Mouse (Mus musculus): ENCODE data around the gene Hba-x. TPM values are rescaled to one million over a fixed set of nuclear protein-coding genes. Genes with fewer than 3 reads are reported as not detected.

Hba-x gene
- polyA plus RNA-seq, 1 experiment, result not detected

GRCm38 (mm10) chr11:32232848-32233247 lies 43.4 kb upstream of the Hba-x start:
- Histone ChIP-seq H3K4me3 (ENCODE audit: low read depth, low read length) (no peak overlapping the region), H3K36me3 (ENCODE audit: control insufficient read depth, insufficient read depth, low read length, poor library complexity, severe bottlenecking) (peaks cover 12% of the 10 kb centered on the region), H3K9me3 (replicated peaks; ENCODE audit: control insufficient read depth, insufficient read depth, low read length, poor library complexity, severe bottlenecking) (no peaks in the 10 kb centered on the region), H3K27ac (ENCODE audit: insufficient read depth, low read length) (no peak overlapping the region), H3K9ac (ENCODE audit: low read depth, poor library complexity, severe bottlenecking) (no peak overlapping the region), H3K4me1 (ENCODE audit: control insufficient read depth, insufficient read depth, low read length) (no peaks in the 10 kb centered on the region), H3K27me3 (ENCODE audit: control insufficient read depth, insufficient read depth, low read length, poor library complexity, severe bottlenecking) (no peaks in the 10 kb centered on the region)
- TF ChIP-seq POLR2A (IDR thresholded peaks at IDR 0.05; ENCODE audit: insufficient read depth, low read length) (no peak), EP300 (IDR thresholded peaks at IDR 0.05; ENCODE audit: insufficient read depth, low read depth, low read length) (no peak), CTCF (IDR thresholded peaks at IDR 0.05; ENCODE audit: low read depth, low read length) (no peak)

GRCm38 (mm10) chr11:32233895-32234294 lies 42.3 kb upstream of the Hba-x start:
- no peak overlapping the region for H3K27ac ChIP-seq (ENCODE audit: insufficient read depth, low read length)
- no peaks in the 10 kb centered on the region for H3K27me3 ChIP-seq (ENCODE audit: control insufficient read depth, insufficient read depth, low read length, poor library complexity, severe bottlenecking)
- no peaks in the 10 kb centered on the region for H3K4me1 ChIP-seq (ENCODE audit: control insufficient read depth, insufficient read depth, low read length)
- H3K9me3 ChIP-seq (replicated peaks; ENCODE audit: control insufficient read depth, insufficient read depth, low read length, poor library complexity, severe bottlenecking), result no peaks in the 10 kb centered on the region
- TF ChIP-seq CTCF (IDR thresholded peaks at IDR 0.05; ENCODE audit: low read depth, low read length) (no peak), EP300 (IDR thresholded peaks at IDR 0.05; ENCODE audit: insufficient read depth, low read depth, low read length) (no peak), POLR2A (IDR thresholded peaks at IDR 0.05; ENCODE audit: insufficient read depth, low read length) (no peak)
- H3K9ac ChIP-seq (ENCODE audit: low read depth, poor library complexity, severe bottlenecking), result no peak overlapping the region
- no peak overlapping the region for H3K4me3 ChIP-seq (ENCODE audit: low read depth, low read length)
- peaks cover 12% of the 10 kb centered on the region for H3K36me3 ChIP-seq (ENCODE audit: control insufficient read depth, insufficient read depth, low read length, poor library complexity, severe bottlenecking)

GRCm38 (mm10) chr11:32234816-32235485 lies 41.2 kb upstream of the Hba-x start:
- Histone ChIP-seq H3K27ac (ENCODE audit: insufficient read depth, low read length) (no peak overlapping the region), H3K9ac (ENCODE audit: low read depth, poor library complexity, severe bottlenecking) (no peak overlapping the region), H3K4me1 (ENCODE audit: control insufficient read depth, insufficient read depth, low read length) (no peaks in the 10 kb centered on the region), H3K36me3 (ENCODE audit: control insufficient read depth, insufficient read depth, low read length, poor library complexity, severe bottlenecking) (peaks cover 11% of the 10 kb centered on the region; the same call in 1 of the 2 replicates), H3K9me3 (replicated peaks; ENCODE audit: control insufficient read depth, insufficient read depth, low read length, poor library complexity, severe bottlenecking) (no peaks in the 10 kb centered on the region), H3K27me3 (ENCODE audit: control insufficient read depth, insufficient read depth, low read length, poor library complexity, severe bottlenecking) (no peaks in the 10 kb centered on the region), H3K4me3 (ENCODE audit: low read depth, low read length) (no peak overlapping the region)
- no peak for TF ChIP-seq POLR2A (IDR thresholded peaks at IDR 0.05; ENCODE audit: insufficient read depth, low read length)
- no peak for TF ChIP-seq EP300 (IDR thresholded peaks at IDR 0.05; ENCODE audit: insufficient read depth, low read depth, low read length)
- no peak for TF ChIP-seq CTCF (IDR thresholded peaks at IDR 0.05; ENCODE audit: low read depth, low read length)

GRCm38 (mm10) chr11:32235646-32236045 lies 40.6 kb upstream of the Hba-x start:
- Histone ChIP-seq H3K9ac (ENCODE audit: low read depth, poor library complexity, severe bottlenecking) (no peak overlapping the region), H3K9me3 (replicated peaks; ENCODE audit: control insufficient read depth, insufficient read depth, low read length, poor library complexity, severe bottlenecking) (no peaks in the 10 kb centered on the region), H3K27me3 (ENCODE audit: control insufficient read depth, insufficient read depth, low read length, poor library complexity, severe bottlenecking) (no peaks in the 10 kb centered on the region), H3K36me3 (ENCODE audit: control insufficient read depth, insufficient read depth, low read length, poor library complexity, severe bottlenecking) (peaks cover 9% of the 10 kb centered on the region; the same call in 1 of the 2 replicates), H3K27ac (ENCODE audit: insufficient read depth, low read length) (no peak overlapping the region), H3K4me1 (ENCODE audit: control insufficient read depth, insufficient read depth, low read length) (no peaks in the 10 kb centered on the region), H3K4me3 (ENCODE audit: low read depth, low read length) (no peak overlapping the region)
- no peak for TF ChIP-seq EP300 (IDR thresholded peaks at IDR 0.05; ENCODE audit: insufficient read depth, low read depth, low read length)
- no peak for TF ChIP-seq POLR2A (IDR thresholded peaks at IDR 0.05; ENCODE audit: insufficient read depth, low read length)
- TF ChIP-seq CTCF (IDR thresholded peaks at IDR 0.05; ENCODE audit: low read depth, low read length), result no peak

GRCm38 (mm10) chr11:32236132-32236531 lies 40.1 kb upstream of the Hba-x start:
- Histone ChIP-seq H3K36me3 (ENCODE audit: control insufficient read depth, insufficient read depth, low read length, poor library complexity, severe bottlenecking) (peaks cover 9% of the 10 kb centered on the region; the same call in 1 of the 2 replicates), H3K9me3 (replicated peaks; ENCODE audit: control insufficient read depth, insufficient read depth, low read length, poor library complexity, severe bottlenecking) (no peaks in the 10 kb centered on the region), H3K9ac (ENCODE audit: low read depth, poor library complexity, severe bottlenecking) (no peak overlapping the region), H3K4me1 (ENCODE audit: control insufficient read depth, insufficient read depth, low read length) (no peaks in the 10 kb centered on the region), H3K27me3 (ENCODE audit: control insufficient read depth, insufficient read depth, low read length, poor library complexity, severe bottlenecking) (no peaks in the 10 kb centered on the region), H3K27ac (ENCODE audit: insufficient read depth, low read length) (no peak overlapping the region), H3K4me3 (ENCODE audit: low read depth, low read length) (no peak overlapping the region)
- no peak for TF ChIP-seq EP300 (IDR thresholded peaks at IDR 0.05; ENCODE audit: insufficient read depth, low read depth, low read length)
- TF ChIP-seq CTCF (IDR thresholded peaks at IDR 0.05; ENCODE audit: low read depth, low read length), result no peak
- no peak for TF ChIP-seq POLR2A (IDR thresholded peaks at IDR 0.05; ENCODE audit: insufficient read depth, low read length)

GRCm38 (mm10) chr11:32236712-32237410 lies 39.3 kb upstream of the Hba-x start:
- Histone ChIP-seq H3K9me3 (replicated peaks; ENCODE audit: control insufficient read depth, insufficient read depth, low read length, poor library complexity, severe bottlenecking) (no peaks in the 10 kb centered on the region), H3K27me3 (ENCODE audit: control insufficient read depth, insufficient read depth, low read length, poor library complexity, severe bottlenecking) (no peaks in the 10 kb centered on the region), H3K9ac (ENCODE audit: low read depth, poor library complexity, severe bottlenecking) (no peak overlapping the region), H3K36me3 (ENCODE audit: control insufficient read depth, insufficient read depth, low read length, poor library complexity, severe bottlenecking) (peaks cover 7% of the 10 kb centered on the region; the same call in 1 of the 2 replicates), H3K27ac (ENCODE audit: insufficient read depth, low read length) (no peak overlapping the region), H3K4me1 (ENCODE audit: control insufficient read depth, insufficient read depth, low read length) (no peaks in the 10 kb centered on the region), H3K4me3 (ENCODE audit: low read depth, low read length) (no peak overlapping the region)
- peak; percentile 64 for TF ChIP-seq CTCF (IDR thresholded peaks at IDR 0.05; ENCODE audit: low read depth, low read length)
- no peak for TF ChIP-seq EP300 (IDR thresholded peaks at IDR 0.05; ENCODE audit: insufficient read depth, low read depth, low read length)
- TF ChIP-seq POLR2A (IDR thresholded peaks at IDR 0.05; ENCODE audit: insufficient read depth, low read length), result no peak
